Mouse (Mus musculus): ENCODE data around the gene Mia3.

DNA sequence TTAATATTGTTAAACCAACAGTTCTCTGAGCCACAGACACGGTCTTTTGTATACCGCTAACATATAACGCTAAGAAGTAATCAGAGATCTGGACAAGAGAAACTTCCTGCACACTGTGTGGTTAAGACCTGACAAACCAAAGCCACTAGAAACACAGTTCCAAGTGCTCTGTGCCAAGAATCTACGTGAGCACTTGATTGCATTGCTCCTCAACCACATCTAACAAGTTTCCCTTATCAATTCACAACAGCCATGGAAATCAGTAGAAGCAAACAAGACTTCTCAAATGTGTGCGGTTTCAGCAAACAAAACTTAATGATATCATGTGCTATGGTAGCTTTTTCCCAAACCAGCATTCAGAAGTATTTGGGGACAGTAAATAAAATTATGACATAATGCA is 7.1 kb downstream of the Mia3 start:
- TF ChIP-seq POLR2A (IDR thresholded peaks at IDR 0.05; ENCODE audit: low read depth, low read length) (no peak), CTCF (conservative IDR thresholded peaks at IDR 0.05; ENCODE audit: insufficient read depth, insufficient read length, low read depth, low read length) (no peak)
